Mouse (Mus musculus) lung, postnatal 0 days (tissue): Measurements from ENCODE around the gene Mtx1.

Experiments
- CTCF ChIP-seq: IDR thresholded peaks from 2 replicates; pipeline ENCODE4 v1.5.1; 2016; ENCODE audit warnings: antibody characterized with exemption, mild to moderate bottlenecking
- EP300 ChIP-seq: IDR thresholded peaks from 2 replicates; pipeline ENCODE4 v1.6.1; 2016; ENCODE audit warnings: antibody characterized with exemption, mild to moderate bottlenecking, control low read depth

DNA sequence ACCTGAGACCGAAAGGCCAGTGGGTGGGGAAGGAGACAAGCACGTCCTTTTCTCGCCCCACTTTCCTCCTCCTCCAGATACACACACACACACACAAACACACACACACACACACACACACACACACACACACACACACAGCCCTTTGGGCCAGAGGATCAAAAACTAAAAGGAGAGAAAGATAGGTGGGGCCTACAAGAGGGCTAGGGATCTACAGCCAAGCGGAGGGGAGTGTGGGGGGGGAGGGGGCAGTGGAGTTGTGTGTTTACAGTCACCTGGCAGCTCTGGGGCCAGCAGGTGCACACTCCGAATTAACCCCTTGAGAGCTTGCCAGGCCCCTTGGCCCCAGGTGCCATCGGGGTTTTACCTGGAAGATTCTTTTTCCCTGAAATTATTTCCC lies 5.7 kb upstream of the Mtx1 start:
- TF ChIP-seq CTCF (no peak), EP300 (no peak)
